Mouse (Mus musculus) hindbrain, embryonic 16.5 days (tissue): ENCODE measurements at regions not wholly inside any gene's neighbourhood (a gene's known extent, or its start where the extent isn't known, plus 50 kb on each side); places are given as distances from the start of the nearest gene placed in this dataset.

Experiments
- ATAC-seq: fragments of 200-750 bp; cut with Nextera tagmentation; 2 replicates; pipeline ENCODE4 v1.8.0; 2017; ENCODE audit warnings: moderate TSS enrichment, moderate library complexity
- H3K27ac ChIP-seq: fragments of 300-500 bp; sonication (generic); 2 replicates; pipeline ENCODE4 v1.5.1; 2014; ENCODE audit warnings: low read depth, mild to moderate bottlenecking, control low read depth, low read length, moderate library complexity
- H3K27me3 ChIP-seq: fragments of 300-500 bp; sonication (generic); replicated peaks from 2 replicates; pipeline ENCODE4 v1.6.1; 2014; ENCODE audit warnings: low read length; ENCODE audit not compliant: control insufficient read depth, insufficient read depth
- H3K36me3 ChIP-seq: fragments of 300-500 bp; sonication (generic); 2 replicates; pipeline ENCODE4 v1.6.1; 2014; ENCODE audit warnings: mild to moderate bottlenecking, low read length, moderate library complexity, mixed read lengths; ENCODE audit not compliant: control insufficient read depth, insufficient read depth
- H3K4me1 ChIP-seq: fragments of 300-500 bp; sonication (generic); 2 replicates; pipeline ENCODE4 v1.6.1; 2014; ENCODE audit warnings: low read depth, low read length; ENCODE audit not compliant: control insufficient read depth, insufficient read depth
- H3K4me2 ChIP-seq: fragments of 300-500 bp; sonication (generic); 2 replicates; pipeline ENCODE4 v1.6.1; 2014; ENCODE audit warnings: mild to moderate bottlenecking, low read length, control low read depth, moderate library complexity
- H3K4me3 ChIP-seq: fragments of 300-500 bp; sonication (generic); 2 replicates; pipeline ENCODE4 v1.5.1; 2014; ENCODE audit warnings: mild to moderate bottlenecking, low read length, control low read depth, moderate library complexity
- H3K9ac ChIP-seq: fragments of 300-500 bp; sonication (generic); 2 replicates; pipeline ENCODE4 v1.6.1; 2014; ENCODE audit warnings: low read depth, mild to moderate bottlenecking, control low read depth, low read length, moderate library complexity
- H3K9me3 ChIP-seq: fragments of 300-500 bp; sonication (generic); 2 replicates; pipeline ENCODE4 v1.6.1; 2014; ENCODE audit warnings: mild to moderate bottlenecking, low read length, moderate library complexity; ENCODE audit not compliant: control insufficient read depth
- WGBS: fragments of 180-500 bp; shearing (Covaris S2); extraction: QIAGEN DNeasy Blood & Tissue Kit; methylation state at CpG from one replicate; pipeline ENCODE4 v1.1.7; 2014; 5-methylcytosine and 5-hydroxymethylcytosine counted together

DNA sequence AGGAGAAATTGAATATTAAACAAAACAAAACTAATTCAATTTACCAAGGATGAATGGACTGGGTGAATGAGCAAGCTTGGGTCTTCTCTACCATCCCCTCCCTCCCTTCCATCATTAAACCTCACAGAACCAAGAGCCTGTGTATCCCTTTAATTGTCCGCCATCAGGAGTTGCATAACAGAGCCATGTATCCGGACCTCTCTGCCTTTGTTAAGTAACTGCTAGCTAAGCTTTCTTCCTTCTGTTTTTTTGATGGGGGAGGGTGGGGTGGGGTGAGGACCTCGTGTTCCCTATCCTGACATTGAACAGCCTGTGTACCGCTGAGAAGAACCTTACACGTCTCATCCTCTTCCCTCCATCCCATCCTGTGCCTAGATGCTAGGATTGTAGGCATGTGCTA is 274.0 kb downstream of the Pmp22 start:
- Histone ChIP-seq H3K36me3 (no peaks in the 10 kb centered on the region), H3K4me2 (no peak overlapping the region), H3K27me3 (no peaks in the 10 kb centered on the region), H3K9me3 (no peaks in the 10 kb centered on the region), H3K4me1 (no peaks in the 10 kb centered on the region; the same call in 1 of the 2 replicates), H3K27ac (no peak overlapping the region), H3K4me3 (no peak overlapping the region), H3K9ac (no peak overlapping the region)
- 65% methylated on average over 5 of the region's 5 CpGs for WGBS
- no peak for ATAC-seq

DNA sequence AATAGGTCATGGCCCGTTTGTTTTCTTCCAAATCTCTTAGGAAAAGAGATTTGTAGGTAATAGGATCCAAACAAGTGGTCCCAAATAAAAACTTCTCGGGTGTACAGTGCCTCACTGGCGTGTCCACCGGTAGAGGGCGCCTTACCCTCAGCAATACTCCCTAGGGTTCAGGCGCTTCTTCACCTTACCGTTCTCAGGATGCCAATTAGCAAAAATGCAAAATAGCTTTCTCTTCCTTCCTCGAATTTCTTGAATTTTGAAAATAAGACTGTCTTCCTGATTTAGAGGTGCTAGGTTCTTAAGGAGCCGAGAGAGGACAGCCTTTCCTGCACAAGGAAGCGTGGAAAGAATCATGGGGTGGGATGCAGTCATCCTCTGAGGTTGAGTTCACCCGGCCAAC is 275.9 kb downstream of the Pmp22 start:
- H3K9me3 ChIP-seq: no peaks in the 10 kb centered on the region
- H3K4me1 ChIP-seq: no peaks in the 10 kb centered on the region; the same call in 1 of the 2 replicates
- no peak overlapping the region for H3K27ac ChIP-seq
- 16% methylated on average over 11 of the region's 11 CpGs for WGBS
- H3K9ac ChIP-seq: no peak overlapping the region
- H3K36me3 ChIP-seq: no peaks in the 10 kb centered on the region
- no peak overlapping the region for H3K4me3 ChIP-seq
- peak overlapping the region; percentile 38 for H3K4me2 ChIP-seq
- no peaks in the 10 kb centered on the region for H3K27me3 ChIP-seq
- peak; percentile 63; the same call in 1 of the 2 replicates for ATAC-seq

DNA sequence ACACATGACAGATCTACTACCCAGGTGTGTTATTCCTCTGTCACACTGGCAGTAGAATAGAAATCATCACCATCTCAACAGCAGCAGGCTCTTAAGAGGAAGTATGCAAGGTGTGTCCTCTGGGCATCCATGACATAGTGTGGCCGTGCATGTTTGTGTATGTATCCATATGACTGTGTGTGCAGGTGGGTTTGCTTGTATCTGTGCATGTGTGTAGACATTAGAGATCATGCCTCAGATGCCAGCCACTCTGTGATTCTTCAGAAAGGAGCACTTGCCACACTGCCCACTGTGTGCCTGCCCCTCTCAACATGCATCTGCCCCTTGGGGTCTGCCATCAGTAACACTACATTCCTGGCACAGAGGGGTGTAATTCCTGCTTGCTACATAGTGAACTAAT is 280.6 kb downstream of the Pmp22 start:
- H3K36me3 ChIP-seq: no peaks in the 10 kb centered on the region
- no peak overlapping the region for H3K4me3 ChIP-seq
- no peaks in the 10 kb centered on the region for H3K9me3 ChIP-seq
- no peak for ATAC-seq
- no peaks in the 10 kb centered on the region for H3K27me3 ChIP-seq
- H3K27ac ChIP-seq: no peak overlapping the region
- H3K4me2 ChIP-seq: no peak overlapping the region
- H3K9ac ChIP-seq: no peak overlapping the region
- peaks cover 11% of the 10 kb centered on the region for H3K4me1 ChIP-seq
- 95% methylated on average over 1 of the region's 1 CpGs for WGBS

DNA sequence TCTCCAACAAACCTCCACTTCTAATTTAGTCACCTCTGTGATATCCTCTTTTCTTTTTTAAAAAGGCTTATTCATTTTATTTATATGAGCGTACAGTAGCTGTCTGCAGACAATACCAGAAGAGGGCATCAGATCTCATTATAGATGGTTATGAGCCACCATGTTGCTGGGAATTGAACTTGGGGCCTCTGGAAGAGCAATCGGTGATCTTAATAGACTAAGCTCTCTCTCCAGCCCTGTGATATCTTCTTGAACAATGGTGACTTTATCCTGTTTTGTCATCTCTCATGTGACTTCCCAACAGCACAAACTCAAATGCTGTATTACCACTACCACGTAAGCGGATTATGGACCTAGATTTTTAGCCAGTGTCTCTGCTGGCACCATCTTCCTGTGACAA is 282.1 kb downstream of the Pmp22 start:
- Histone ChIP-seq H3K4me1 (peaks cover 11% of the 10 kb centered on the region), H3K9me3 (no peaks in the 10 kb centered on the region), H3K4me2 (no peak overlapping the region), H3K27me3 (no peaks in the 10 kb centered on the region), H3K4me3 (no peak overlapping the region), H3K27ac (no peak overlapping the region), H3K36me3 (no peaks in the 10 kb centered on the region), H3K9ac (no peak overlapping the region)
- 98% methylated on average over 4 of the region's 4 CpGs for WGBS
- ATAC-seq: no peak

DNA sequence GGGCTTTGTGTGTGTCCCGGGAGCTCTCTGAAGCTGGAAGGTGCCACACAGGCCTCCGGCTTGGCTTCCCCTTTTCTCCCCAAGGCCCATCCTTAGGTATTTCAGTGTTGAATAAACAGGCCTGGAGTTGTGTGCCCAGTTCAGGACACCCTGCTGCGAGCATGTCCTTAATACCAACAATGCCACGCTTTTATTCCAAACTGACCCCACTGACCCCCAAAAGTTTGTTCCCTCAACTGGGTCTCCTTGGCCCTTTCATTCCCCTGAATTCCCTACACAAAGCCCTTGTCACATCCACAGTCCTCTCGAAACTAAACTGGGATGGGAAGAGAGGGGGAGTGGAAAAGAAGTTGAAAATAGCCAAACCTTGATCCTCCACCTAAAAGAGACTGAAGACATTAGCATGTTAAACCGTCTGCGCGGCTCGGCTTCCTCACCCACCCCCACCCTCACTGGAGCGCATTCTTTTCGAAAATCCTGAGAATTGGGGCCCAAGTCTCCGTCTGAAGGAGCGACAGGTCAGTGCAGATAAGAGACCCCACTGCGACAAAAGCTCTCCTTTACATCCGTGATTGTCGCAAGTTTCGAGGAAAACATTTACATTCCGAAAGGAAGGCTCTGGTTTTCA is 283.7 kb downstream of the Pmp22 start:
- Histone ChIP-seq H3K9ac (no peak overlapping the region), H3K27me3 (no peaks in the 10 kb centered on the region), H3K4me2 (peak overlapping the region; percentile 48), H3K4me1 (peaks cover 11% of the 10 kb centered on the region), H3K4me3 (peak overlapping the region; percentile 21), H3K36me3 (no peaks in the 10 kb centered on the region), H3K9me3 (no peaks in the 10 kb centered on the region), H3K27ac (no peak overlapping the region)
- peak; percentile 42; the same call in 1 of the 2 replicates for ATAC-seq
- 4% methylated on average over 18 of the region's 18 CpGs for WGBS

DNA sequence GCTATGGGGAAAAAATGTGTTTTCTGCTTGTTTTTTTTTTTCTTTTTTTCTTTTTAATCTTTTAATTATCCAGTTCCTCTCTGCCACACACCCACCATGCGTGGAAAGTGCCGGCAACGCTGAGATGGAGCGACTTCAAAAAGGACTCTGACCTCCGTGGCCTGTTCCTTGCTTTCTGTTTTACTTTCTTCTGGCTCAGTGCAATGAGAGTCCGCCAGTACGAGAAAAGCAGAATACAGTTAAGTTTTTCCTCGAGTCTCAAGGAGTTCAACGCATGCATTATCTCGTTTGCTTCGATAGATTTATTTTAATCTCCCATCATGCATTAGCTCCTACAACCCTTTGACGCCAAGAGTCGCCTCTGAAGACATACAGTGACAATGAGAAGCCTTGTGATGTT is 284.3 kb downstream of the Pmp22 start:
- Histone ChIP-seq H3K27me3 (no peaks in the 10 kb centered on the region), H3K36me3 (no peaks in the 10 kb centered on the region), H3K9me3 (no peaks in the 10 kb centered on the region), H3K4me2 (peak overlapping the region; percentile 48), H3K27ac (no peak overlapping the region), H3K4me1 (peaks cover 11% of the 10 kb centered on the region), H3K9ac (no peak overlapping the region), H3K4me3 (peak overlapping the region; percentile 21)
- no peak for ATAC-seq
- 11% methylated on average over 13 of the region's 13 CpGs for WGBS

DNA sequence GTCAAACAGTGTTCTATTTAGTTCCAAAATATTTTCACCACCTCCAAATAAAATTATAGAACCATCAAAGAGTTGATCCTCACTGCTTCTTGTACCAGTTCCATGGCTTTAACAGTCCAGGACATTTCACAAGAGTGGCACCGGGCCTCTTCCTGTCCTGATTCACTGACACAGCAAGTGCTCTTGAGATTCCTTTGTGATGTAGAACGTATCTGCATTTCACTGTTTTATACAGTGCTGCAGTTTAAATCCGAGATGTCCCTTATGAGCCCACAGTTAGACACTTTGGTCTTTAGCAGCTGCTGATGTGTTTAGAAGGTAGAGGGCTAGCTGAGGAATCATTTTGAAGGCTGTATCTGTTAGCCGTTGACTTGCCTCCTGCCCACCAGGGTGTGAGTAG is 284.8 kb downstream of the Pmp22 start:
- H3K9ac ChIP-seq: no peak overlapping the region
- no peaks in the 10 kb centered on the region for H3K9me3 ChIP-seq
- no peaks in the 10 kb centered on the region for H3K27me3 ChIP-seq
- no peak overlapping the region for H3K4me2 ChIP-seq
- H3K4me1 ChIP-seq: peaks cover 11% of the 10 kb centered on the region
- ATAC-seq: no peak
- WGBS: 49% methylated on average over 4 of the region's 4 CpGs
- no peak overlapping the region for H3K4me3 ChIP-seq
- H3K36me3 ChIP-seq: no peaks in the 10 kb centered on the region
- no peak overlapping the region for H3K27ac ChIP-seq

DNA sequence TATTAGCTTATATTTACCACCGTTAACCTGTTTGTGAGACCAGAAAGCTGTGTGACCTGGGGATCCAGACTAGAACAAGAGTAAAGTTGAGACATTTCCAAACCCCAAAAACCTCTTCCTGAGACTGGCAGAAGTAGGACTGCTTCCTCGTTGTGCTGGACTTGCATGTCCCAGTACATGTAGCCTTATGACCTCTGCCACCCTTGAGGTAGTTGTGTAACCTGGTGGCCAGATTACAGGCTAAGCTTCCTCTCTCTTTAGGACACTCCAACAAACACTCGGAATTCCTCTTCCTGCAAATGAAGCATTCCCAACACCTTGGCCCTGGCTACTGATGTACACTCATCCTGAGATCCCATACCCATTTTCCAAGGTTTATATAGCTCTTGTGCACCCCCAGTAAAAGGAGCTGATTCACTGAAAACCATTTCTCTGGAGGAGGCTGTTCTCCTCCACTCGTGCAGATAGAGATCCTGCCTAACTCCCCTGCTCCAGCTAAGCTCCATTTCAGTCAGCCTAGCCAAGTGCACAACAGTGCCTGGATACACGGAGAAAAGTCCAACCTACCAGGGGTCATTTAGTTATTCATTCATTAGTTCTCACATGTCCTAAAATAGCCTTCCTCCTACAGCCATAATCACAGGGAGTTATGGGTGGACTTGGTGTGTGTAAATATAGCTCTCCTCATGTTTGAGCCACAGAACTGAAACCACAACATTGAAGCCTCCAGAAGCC is 289.4 kb downstream of the Pmp22 start:
- Histone ChIP-seq H3K27ac (no peak overlapping the region), H3K4me1 (peaks cover 1% of the 10 kb centered on the region; the same call in 1 of the 2 replicates), H3K9me3 (no peaks in the 10 kb centered on the region), H3K4me3 (no peak overlapping the region), H3K4me2 (no peak overlapping the region), H3K36me3 (no peaks in the 10 kb centered on the region), H3K27me3 (no peaks in the 10 kb centered on the region), H3K9ac (no peak overlapping the region)
- no peak for ATAC-seq
- WGBS: 90% methylated on average over 5 of the region's 5 CpGs

DNA sequence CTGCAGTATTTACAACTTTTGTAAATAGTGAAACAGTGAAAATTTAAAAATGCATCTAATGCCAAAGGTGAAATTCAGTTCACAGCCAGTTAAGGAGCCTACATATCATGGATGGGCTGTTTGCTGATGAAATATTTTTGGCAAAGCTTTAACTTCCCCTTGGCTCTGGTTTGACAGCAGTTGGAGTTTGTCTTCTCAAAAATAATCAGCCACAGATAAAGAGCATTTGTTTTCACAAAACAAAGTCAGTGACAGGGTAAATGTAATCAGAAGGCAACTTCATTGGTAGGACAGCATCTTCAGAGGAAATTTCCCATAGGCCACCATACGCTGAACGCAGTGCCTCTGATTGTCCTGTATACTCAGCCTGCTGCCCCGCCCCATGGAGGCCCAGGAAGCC is 291.6 kb downstream of the Pmp22 start:
- Histone ChIP-seq H3K4me2 (no peak overlapping the region), H3K4me3 (no peak overlapping the region), H3K9me3 (no peaks in the 10 kb centered on the region), H3K36me3 (no peaks in the 10 kb centered on the region), H3K27me3 (no peaks in the 10 kb centered on the region), H3K9ac (no peak overlapping the region), H3K4me1 (no peaks in the 10 kb centered on the region), H3K27ac (no peak overlapping the region)
- ATAC-seq: no peak
- WGBS: 90% methylated on average over 3 of the region's 3 CpGs
